Mouse (Mus musculus): ENCODE measurements at regions not wholly inside any gene's neighbourhood (a gene's known extent, or its start where the extent isn't known, plus 50 kb on each side); places are given as distances from the start of the nearest gene placed in this dataset.

- Histone ChIP-seq H3K36me3 (no peaks in the 10 kb centered on the region), H3K4me2 (replicated peaks) (no peak overlapping the region), H3K27me3 (no peaks in the 10 kb centered on the region), H3K27ac (no peak overlapping the region), H3K9ac (no peak overlapping the region), H3K4me1 (peaks cover 23% of the 10 kb centered on the region), H3K4me3 (no peak overlapping the region), H3K9me3 (replicated peaks) (no peaks in the 10 kb centered on the region)
- WGBS: 63% methylated on average over 9 of the region's 9 CpGs
- ATAC-seq (ENCODE audit: low FRiP score): no peak
These were observed 454.4 kb upstream of the Pou3f3 start for GRCm38 (mm10) chr1:42241172-42241571.

DNA sequence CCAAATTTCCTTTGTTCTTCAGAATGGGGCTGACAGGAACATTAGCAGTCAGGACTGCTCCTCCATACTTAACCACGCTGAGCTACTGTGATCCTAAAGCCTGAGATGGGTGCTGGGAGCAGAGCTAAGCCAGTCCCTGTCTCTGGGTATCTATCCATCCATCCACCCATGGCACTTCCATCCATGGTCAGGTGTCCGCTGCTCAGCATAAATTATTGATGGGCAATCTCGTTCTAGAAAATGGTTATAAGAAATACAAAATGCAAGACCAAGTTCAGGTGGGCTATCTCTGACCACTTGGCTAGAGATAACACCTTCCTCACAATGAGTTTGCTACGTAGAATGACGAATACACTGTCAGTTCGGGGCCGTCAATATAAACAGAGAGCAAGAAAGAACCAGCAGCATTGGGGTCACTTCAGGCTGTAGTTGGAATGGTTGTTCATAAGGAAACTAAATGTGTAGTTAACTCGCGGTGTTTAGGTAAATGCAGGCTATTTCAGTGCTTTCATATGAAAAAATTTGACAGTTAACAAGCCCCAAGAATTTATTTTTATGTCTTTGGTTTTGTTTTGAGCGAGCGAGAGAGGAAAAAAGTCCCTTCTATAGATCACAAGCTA is 453.9 kb upstream of the Pou3f3 start:
- 87% methylated on average over 11 of the region's 11 CpGs for WGBS
- ATAC-seq (ENCODE audit: low FRiP score): no peak

GRCm38 (mm10) chr1:42242586-42243457 is 452.7 kb upstream of the Pou3f3 start:
- H3K9me3 ChIP-seq (replicated peaks): no peaks in the 10 kb centered on the region
- H3K4me1 ChIP-seq: peaks cover 23% of the 10 kb centered on the region
- ATAC-seq (ENCODE audit: low FRiP score): peak; percentile 74
- peak overlapping the region; percentile 91 for H3K27ac ChIP-seq
- peak overlapping the region; percentile 47 for H3K4me2 ChIP-seq (replicated peaks)
- H3K9ac ChIP-seq: 0 out of 2 replicates have a peak overlapping the region, but pooled peaks have one; percentile 35
- 40% methylated on average over 15 of the region's 15 CpGs for WGBS
- no peaks in the 10 kb centered on the region for H3K36me3 ChIP-seq
- H3K27me3 ChIP-seq: no peaks in the 10 kb centered on the region
- no peak overlapping the region for H3K4me3 ChIP-seq

More for the DNA sequence above, 453.9 kb upstream of the Pou3f3 start:
- Histone ChIP-seq H3K4me2 (replicated peaks) (no peak overlapping the region), H3K27me3 (no peaks in the 10 kb centered on the region), H3K9ac (no peak overlapping the region), H3K36me3 (no peaks in the 10 kb centered on the region), H3K4me1 (peaks cover 23% of the 10 kb centered on the region), H3K27ac (peak overlapping the region; percentile 91; the same call in 1 of the 2 replicates), H3K4me3 (no peak overlapping the region), H3K9me3 (replicated peaks) (no peaks in the 10 kb centered on the region)

- no peaks in the 10 kb centered on the region for H3K36me3 ChIP-seq
- peak overlapping the region; percentile 50 for H3K9ac ChIP-seq
- H3K27me3 ChIP-seq: no peaks in the 10 kb centered on the region
- peaks cover 23% of the 10 kb centered on the region for H3K4me1 ChIP-seq
- H3K4me3 ChIP-seq: peak overlapping the region; percentile 14
- H3K9me3 ChIP-seq (replicated peaks): no peaks in the 10 kb centered on the region
- peak overlapping the region; percentile 47 for H3K4me2 ChIP-seq (replicated peaks)
- WGBS: 22% methylated on average over 5 of the region's 5 CpGs
- peak overlapping the region; percentile 91 for H3K27ac ChIP-seq
- ATAC-seq (ENCODE audit: low FRiP score): peak; percentile 48
These were observed 452.1 kb upstream of the Pou3f3 start for GRCm38 (mm10) chr1:42243458-42243855.

GRCm38 (mm10) chr1:42243878-42244277 is 451.7 kb upstream of the Pou3f3 start:
- Histone ChIP-seq H3K9ac (peak overlapping the region; percentile 50), H3K4me3 (peak overlapping the region; percentile 14), H3K9me3 (replicated peaks) (no peaks in the 10 kb centered on the region), H3K27me3 (no peaks in the 10 kb centered on the region), H3K4me1 (peaks cover 23% of the 10 kb centered on the region), H3K27ac (peak overlapping the region; percentile 91), H3K4me2 (replicated peaks) (peak overlapping the region; percentile 47), H3K36me3 (no peaks in the 10 kb centered on the region)
- whole genome bisulfite sequencing: 10% methylated on average over 14 of the region's 14 CpGs
- peak; percentile 89 for ATAC-seq (ENCODE audit: low FRiP score)

- no peaks in the 10 kb centered on the region; the same call in 1 of the 2 replicates for H3K4me1 ChIP-seq
- 92% methylated on average over 3 of the region's 3 CpGs for WGBS
- no peaks in the 10 kb centered on the region for H3K27me3 ChIP-seq
- H3K36me3 ChIP-seq: no peaks in the 10 kb centered on the region
- ATAC-seq (ENCODE audit: low FRiP score): no peak
- no peak overlapping the region for H3K27ac ChIP-seq
- H3K4me2 ChIP-seq (replicated peaks): no peak overlapping the region
- no peak overlapping the region for H3K4me3 ChIP-seq
- no peak overlapping the region for H3K9ac ChIP-seq
- no peaks in the 10 kb centered on the region for H3K9me3 ChIP-seq (replicated peaks)
These were observed 443.2 kb upstream of the Pou3f3 start for GRCm38 (mm10) chr1:42252386-42252785.

DNA sequence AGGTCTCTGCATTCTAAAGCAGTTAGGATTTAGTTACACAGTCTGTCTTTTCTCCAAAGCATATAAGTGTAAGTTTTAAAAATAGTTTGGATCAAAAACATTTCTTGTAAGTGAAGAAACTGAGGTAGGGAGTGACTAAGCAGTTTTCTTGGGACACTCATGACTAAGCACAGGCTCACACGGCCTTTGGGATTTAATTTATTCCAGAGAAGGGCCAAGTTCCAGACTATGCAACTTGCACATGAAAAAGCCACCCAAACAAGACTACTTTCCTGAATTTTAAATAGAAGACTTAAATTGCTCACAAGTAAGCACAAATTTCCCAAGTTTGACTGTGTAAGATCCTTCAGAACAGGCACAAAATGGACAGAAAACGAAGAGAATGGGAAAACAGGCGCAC is 441.8 kb upstream of the Pou3f3 start:
- Histone ChIP-seq H3K4me1 (peaks cover 14% of the 10 kb centered on the region), H3K9ac (no peak overlapping the region), H3K9me3 (replicated peaks) (no peaks in the 10 kb centered on the region), H3K4me3 (no peak overlapping the region), H3K36me3 (no peaks in the 10 kb centered on the region), H3K27me3 (no peaks in the 10 kb centered on the region), H3K27ac (no peak overlapping the region), H3K4me2 (replicated peaks) (no peak overlapping the region)
- WGBS: 78% methylated on average over 3 of the region's 3 CpGs
- ATAC-seq (ENCODE audit: low FRiP score): no peak

- H3K36me3 ChIP-seq: no peaks in the 10 kb centered on the region
- H3K4me3 ChIP-seq: no peak overlapping the region
- H3K4me2 ChIP-seq (replicated peaks): no peak overlapping the region
- H3K9ac ChIP-seq: no peak overlapping the region
- WGBS: 73% methylated on average over 10 of the region's 10 CpGs
- H3K27ac ChIP-seq: peak overlapping the region; percentile 91
- H3K4me1 ChIP-seq: peaks cover 36% of the 10 kb centered on the region
- ATAC-seq (ENCODE audit: low FRiP score): no peak
- no peaks in the 10 kb centered on the region for H3K27me3 ChIP-seq
- H3K9me3 ChIP-seq (replicated peaks): no peaks in the 10 kb centered on the region
These were observed 438.5 kb upstream of the Pou3f3 start for GRCm38 (mm10) chr1:42256911-42257595.

DNA sequence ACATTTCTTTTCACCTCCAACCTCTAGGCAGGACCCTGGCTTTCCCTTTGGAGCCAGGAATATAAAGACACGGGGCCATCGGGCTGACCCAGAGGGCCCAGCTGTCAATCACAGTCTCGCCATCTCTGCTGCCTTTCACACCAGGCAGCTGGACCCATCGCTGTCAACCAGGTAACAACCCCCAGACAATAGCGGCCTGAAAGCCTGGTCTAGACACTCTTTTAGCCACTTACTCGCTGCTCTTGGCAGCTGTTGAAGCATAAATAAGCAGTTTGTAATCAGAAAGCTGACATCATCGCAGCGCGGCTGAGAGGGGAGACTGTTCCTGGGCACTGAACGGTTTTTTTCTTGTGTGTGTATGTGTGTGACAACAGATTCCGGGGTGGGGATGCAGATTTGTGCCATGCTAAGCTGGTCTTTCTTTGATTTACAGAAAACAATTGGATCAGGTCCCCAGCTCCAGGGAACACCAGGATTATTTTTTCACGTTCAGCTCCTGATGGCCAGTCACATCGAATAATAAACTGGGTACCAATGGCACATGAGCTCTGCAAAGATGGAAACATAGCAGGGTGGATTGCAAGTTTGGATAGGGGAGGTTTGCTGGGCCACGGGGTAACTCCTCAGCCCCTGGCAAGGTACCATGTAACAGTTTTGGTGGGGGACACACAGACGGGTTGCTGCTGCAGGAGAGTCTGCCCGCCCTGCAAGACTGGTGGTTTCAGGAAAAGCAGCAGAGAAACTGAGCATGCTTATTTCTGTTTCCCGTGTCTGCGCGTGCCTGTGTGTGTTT is 437.6 kb upstream of the Pou3f3 start:
- H3K4me2 ChIP-seq (replicated peaks): peak overlapping the region; percentile 42
- peak overlapping the region; percentile 91 for H3K27ac ChIP-seq
- peak; percentile 85 for ATAC-seq (ENCODE audit: low FRiP score)
- no peak overlapping the region for H3K4me3 ChIP-seq
- H3K36me3 ChIP-seq: no peaks in the 10 kb centered on the region
- 28% methylated on average over 19 of the region's 19 CpGs for WGBS
- peak overlapping the region; percentile 43 for H3K9ac ChIP-seq
- H3K27me3 ChIP-seq: no peaks in the 10 kb centered on the region
- H3K9me3 ChIP-seq (replicated peaks): no peaks in the 10 kb centered on the region
- peaks cover 41% of the 10 kb centered on the region for H3K4me1 ChIP-seq

GRCm38 (mm10) chr1:42258594-42258910 is 437.0 kb upstream of the Pou3f3 start:
- H3K9me3 ChIP-seq (replicated peaks): no peaks in the 10 kb centered on the region
- H3K27ac ChIP-seq: peak overlapping the region; percentile 91
- H3K9ac ChIP-seq: peak overlapping the region; percentile 43
- H3K27me3 ChIP-seq: no peaks in the 10 kb centered on the region
- WGBS: 42% methylated on average over 4 of the region's 4 CpGs
- H3K4me2 ChIP-seq (replicated peaks): peak overlapping the region; percentile 42
- no peak overlapping the region for H3K4me3 ChIP-seq
- 0 out of 2 replicates have a peak, but pooled peaks have one; percentile 12 for ATAC-seq (ENCODE audit: low FRiP score)
- peaks cover 41% of the 10 kb centered on the region for H3K4me1 ChIP-seq
- H3K36me3 ChIP-seq: no peaks in the 10 kb centered on the region

GRCm38 (mm10) chr1:42259216-42259977 is 436.2 kb upstream of the Pou3f3 start:
- ATAC-seq (ENCODE audit: low FRiP score): no peak
- Histone ChIP-seq H3K4me2 (replicated peaks) (peak overlapping the region; percentile 38), H3K36me3 (no peaks in the 10 kb centered on the region), H3K27me3 (no peaks in the 10 kb centered on the region), H3K9ac (no peak overlapping the region), H3K4me1 (peaks cover 41% of the 10 kb centered on the region), H3K4me3 (0 out of 2 replicates have a peak overlapping the region, but pooled peaks have one; percentile 3), H3K27ac (peak overlapping the region; percentile 91), H3K9me3 (replicated peaks) (no peaks in the 10 kb centered on the region)
- WGBS: 33% methylated on average over 13 of the region's 13 CpGs
